Mouse (Mus musculus) heart, postnatal 0 days (tissue): ENCODE results near the gene Mymk.

Experiments
- CTCF ChIP-seq: IDR thresholded peaks from 2 replicates; pipeline ENCODE4 v1.5.1; 2016; ENCODE audit warnings: antibody characterized with exemption, control low read depth, low read depth
- EP300 ChIP-seq: IDR thresholded peaks from 2 replicates; pipeline ENCODE4 v1.6.1; 2016; ENCODE audit warnings: antibody characterized with exemption, low read depth

GRCm38 (mm10) chr2:27049408-27049807 is 22.6 kb downstream of the Mymk start:
- TF ChIP-seq EP300 (no peak), CTCF (no peak)
